Mouse (Mus musculus): ENCODE results near the gene Gamt. TPM values are rescaled to one million over a fixed set of nuclear protein-coding genes. Genes with fewer than 3 reads are reported as not detected.

Gene Gamt
- 14.4 and 18.4 TPM in 2 replicates for polyA plus RNA-seq (2016; fragmentation: Nextera tagmentation; extraction: Ambion mirVana)

GRCm38 (mm10) chr10:80260642-80261584 lies at the start of gene Gamt, which contains the start of gene Dazap1:
TSS of gene Gamt (minus strand) at chr10:80261012.
TSS of gene Dazap1 (plus strand) at chr10:80261486.
- Histone ChIP-seq H3K36me3 (peaks cover 33% of the 10 kb centered on the region), H3K4me3 (peak within 1 kb of the TSS; percentile 59), H3K9me3 (replicated peaks) (no peaks in the 10 kb centered on the region), H3K27me3 (ENCODE audit: low read depth, poor library complexity, severe bottlenecking) (no peaks in the 10 kb centered on the region), H3K4me1 (peaks cover 46% of the 10 kb centered on the region), H3K27ac (peak within 1 kb of the TSS; percentile 89)
- peak; percentile 98 for DNase-seq (ENCODE audit: low spot score)
- under 1% methylated on average over 49 of the region's 49 CpGs for WGBS

GRCm38 (mm10) chr10:80304862-80305261 lies 44.0 kb upstream of the Gamt start:
- Histone ChIP-seq H3K27ac (no peak overlapping the region), H3K36me3 (peaks cover 3% of the 10 kb centered on the region; the same call in 1 of the 2 replicates), H3K4me1 (peaks cover 17% of the 10 kb centered on the region), H3K4me3 (peak overlapping the region; percentile 32), H3K27me3 (ENCODE audit: low read depth, poor library complexity, severe bottlenecking) (peaks cover 100% of the 10 kb centered on the region), H3K9me3 (replicated peaks) (no peaks in the 10 kb centered on the region)
- WGBS: 12% methylated on average over 25 of the region's 25 CpGs
- DNase-seq (ENCODE audit: low spot score): no peak

- WGBS: 14% methylated on average over 12 of the region's 12 CpGs
- peak overlapping the region; percentile 32 for H3K4me3 ChIP-seq
Measured at GRCm38 (mm10) chr10:80304458-80304857, 43.6 kb upstream of the Gamt start.

GRCm38 (mm10) chr10:80302471-80302881 lies 41.7 kb upstream of the Gamt start:
- no peak for DNase-seq (ENCODE audit: low spot score)

More at GRCm38 (mm10) chr10:80304458-80304857, 43.6 kb upstream of the Gamt start:
- no peak for DNase-seq (ENCODE audit: low spot score)
- H3K9me3 ChIP-seq (replicated peaks): no peaks in the 10 kb centered on the region
- peaks cover 19% of the 10 kb centered on the region for H3K4me1 ChIP-seq
- peaks cover 100% of the 10 kb centered on the region for H3K27me3 ChIP-seq (ENCODE audit: low read depth, poor library complexity, severe bottlenecking)
- peaks cover 3% of the 10 kb centered on the region; the same call in 1 of the 2 replicates for H3K36me3 ChIP-seq
- H3K27ac ChIP-seq: no peak overlapping the region

GRCm38 (mm10) chr10:80302082-80302355 lies 41.2 kb upstream of the Gamt start:
- DNase-seq (ENCODE audit: low spot score): no peak
- Histone ChIP-seq H3K4me3 (peak overlapping the region; percentile 0; the same call in 1 of the 2 replicates), H3K27me3 (ENCODE audit: low read depth, poor library complexity, severe bottlenecking) (peaks cover 100% of the 10 kb centered on the region), H3K36me3 (0 out of 2 replicates have a peak, but pooled peaks cover 3% of the 10 kb centered on the region), H3K27ac (no peak overlapping the region), H3K4me1 (peaks cover 31% of the 10 kb centered on the region), H3K9me3 (replicated peaks) (no peaks in the 10 kb centered on the region)
- WGBS: 50% methylated on average over 5 of the region's 5 CpGs

More at GRCm38 (mm10) chr10:80302471-80302881, 41.7 kb upstream of the Gamt start:
- Histone ChIP-seq H3K36me3 (0 out of 2 replicates have a peak, but pooled peaks cover 3% of the 10 kb centered on the region), H3K4me3 (peak overlapping the region; percentile 0; the same call in 1 of the 2 replicates), H3K27me3 (ENCODE audit: low read depth, poor library complexity, severe bottlenecking) (peaks cover 100% of the 10 kb centered on the region), H3K4me1 (peaks cover 29% of the 10 kb centered on the region), H3K9me3 (replicated peaks) (no peaks in the 10 kb centered on the region), H3K27ac (no peak overlapping the region)
- WGBS: 6% methylated on average over 9 of the region's 9 CpGs

GRCm38 (mm10) chr10:80301256-80302081 lies 40.7 kb upstream of the Gamt start:
- Histone ChIP-seq H3K9me3 (replicated peaks) (no peaks in the 10 kb centered on the region), H3K4me3 (0 out of 2 replicates have a peak overlapping the region, but pooled peaks have one; percentile 3), H3K27me3 (ENCODE audit: low read depth, poor library complexity, severe bottlenecking) (peaks cover 100% of the 10 kb centered on the region), H3K4me1 (peaks cover 36% of the 10 kb centered on the region), H3K36me3 (0 out of 2 replicates have a peak, but pooled peaks cover 3% of the 10 kb centered on the region), H3K27ac (no peak overlapping the region)
- WGBS: 73% methylated on average over 10 of the region's 10 CpGs
- no peak for DNase-seq (ENCODE audit: low spot score)

GRCm38 (mm10) chr10:80300672-80301181 lies 39.9 kb upstream of the Gamt start:
- Histone ChIP-seq H3K4me3 (0 out of 2 replicates have a peak overlapping the region, but pooled peaks have one; percentile 3), H3K27ac (no peak overlapping the region)
- DNase-seq (ENCODE audit: low spot score): no peak

GRCm38 (mm10) chr10:80299824-80300223 lies 39.0 kb upstream of the Gamt start:
- H3K4me1 ChIP-seq: peaks cover 51% of the 10 kb centered on the region
- peaks cover 7% of the 10 kb centered on the region for H3K36me3 ChIP-seq
- WGBS: 46% methylated on average over 10 of the region's 10 CpGs
- no peak for DNase-seq (ENCODE audit: low spot score)
- no peaks in the 10 kb centered on the region for H3K9me3 ChIP-seq (replicated peaks)
- peaks cover 87% of the 10 kb centered on the region for H3K27me3 ChIP-seq (ENCODE audit: low read depth, poor library complexity, severe bottlenecking)
- H3K27ac ChIP-seq: no peak overlapping the region
- peak overlapping the region; percentile 56 for H3K4me3 ChIP-seq

More at GRCm38 (mm10) chr10:80300672-80301181, 39.9 kb upstream of the Gamt start:
- Histone ChIP-seq H3K9me3 (replicated peaks) (no peaks in the 10 kb centered on the region), H3K27me3 (ENCODE audit: low read depth, poor library complexity, severe bottlenecking) (peaks cover 96% of the 10 kb centered on the region), H3K4me1 (peaks cover 44% of the 10 kb centered on the region), H3K36me3 (0 out of 2 replicates have a peak, but pooled peaks cover 3% of the 10 kb centered on the region)
- WGBS: 29% methylated on average over 11 of the region's 11 CpGs

GRCm38 (mm10) chr10:80299301-80299700 lies 38.5 kb upstream of the Gamt start:
- Histone ChIP-seq H3K4me1 (peaks cover 52% of the 10 kb centered on the region), H3K9me3 (replicated peaks) (no peaks in the 10 kb centered on the region), H3K4me3 (peak overlapping the region; percentile 56), H3K27ac (peak overlapping the region; percentile 84), H3K27me3 (ENCODE audit: low read depth, poor library complexity, severe bottlenecking) (peaks cover 82% of the 10 kb centered on the region), H3K36me3 (peaks cover 12% of the 10 kb centered on the region)
- no peak for DNase-seq (ENCODE audit: low spot score)
- 6% methylated on average over 15 of the region's 15 CpGs for WGBS

GRCm38 (mm10) chr10:80298571-80299281 lies 37.9 kb upstream of the Gamt start:
- Histone ChIP-seq H3K27me3 (ENCODE audit: low read depth, poor library complexity, severe bottlenecking) (peaks cover 76% of the 10 kb centered on the region), H3K9me3 (replicated peaks) (no peaks in the 10 kb centered on the region), H3K4me1 (peaks cover 58% of the 10 kb centered on the region), H3K36me3 (peaks cover 18% of the 10 kb centered on the region), H3K4me3 (peak overlapping the region; percentile 56), H3K27ac (peak overlapping the region; percentile 84)
- peak; percentile 89 for DNase-seq (ENCODE audit: low spot score)
- 5% methylated on average over 26 of the region's 26 CpGs for WGBS

GRCm38 (mm10) chr10:80297526-80298133 lies 36.8 kb upstream of the Gamt start:
- H3K4me3 ChIP-seq: no peak overlapping the region

More at GRCm38 (mm10) chr10:80297526-80298133, 36.8 kb upstream of the Gamt start:
- peaks cover 64% of the 10 kb centered on the region for H3K4me1 ChIP-seq
- WGBS: 72% methylated on average over 8 of the region's 8 CpGs
- no peak for DNase-seq (ENCODE audit: low spot score)
- peaks cover 65% of the 10 kb centered on the region for H3K27me3 ChIP-seq (ENCODE audit: low read depth, poor library complexity, severe bottlenecking)
- H3K36me3 ChIP-seq: peaks cover 25% of the 10 kb centered on the region
- no peak overlapping the region for H3K27ac ChIP-seq
- no peaks in the 10 kb centered on the region for H3K9me3 ChIP-seq (replicated peaks)

All from limb, embryonic 10.5 days (tissue).